Mouse (Mus musculus): ENCODE measurements around the gene Cyp4f15.

DNA sequence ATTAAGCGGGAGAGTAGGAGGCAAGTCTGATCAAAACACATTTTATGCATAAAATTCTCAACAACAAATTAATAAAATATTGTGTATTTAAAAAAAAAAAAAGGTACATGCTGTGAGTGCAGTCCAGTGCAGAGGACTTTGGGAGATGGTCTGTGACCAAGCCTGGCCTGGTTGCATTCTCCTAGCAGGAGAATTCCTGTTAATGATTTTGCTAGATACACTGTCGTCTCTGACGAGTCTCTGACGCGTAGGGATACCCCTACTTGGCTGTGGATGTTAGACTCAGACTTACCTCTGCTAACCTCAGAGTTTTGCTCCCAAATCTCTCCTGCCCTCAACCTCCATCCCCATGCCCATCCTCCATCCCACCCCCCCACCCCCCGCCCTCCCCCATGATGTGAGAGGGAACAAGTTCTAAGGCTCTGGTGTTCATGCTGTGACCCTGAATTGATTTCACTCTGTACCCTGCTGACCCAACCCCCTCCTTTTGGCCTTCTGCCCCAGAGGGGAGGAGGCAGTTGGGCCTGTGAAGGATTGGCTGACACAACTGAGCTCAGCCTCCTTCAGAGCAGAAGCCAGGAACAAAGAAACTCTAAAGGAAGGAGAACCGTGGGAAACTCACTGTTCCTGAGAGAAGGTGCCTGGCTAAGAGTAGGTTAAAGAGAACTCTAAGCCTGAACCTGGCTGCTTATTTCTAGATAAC lies at the start of gene Cyp4f15:
- no peak for TF ChIP-seq EP300 (IDR thresholded peaks at IDR 0.05; ENCODE audit: low read length)
- no peak for TF ChIP-seq ELF1 (IDR thresholded peaks at IDR 0.05; ENCODE audit: low read depth, low read length)
- TF ChIP-seq POLR2AphosphoS2 (IDR thresholded peaks at IDR 0.05; ENCODE audit: low read depth, low read length): no peak
- TF ChIP-seq ZC3H11A (IDR thresholded peaks at IDR 0.05; ENCODE audit: low read depth, low read length): no peak
- no peak for TF ChIP-seq POLR2A (IDR thresholded peaks at IDR 0.05; ENCODE audit: low read depth, low read length)

All from CH12.LX (cell line).